Mouse (Mus musculus) cortical plate, adult 2 months (tissue): ENCODE data around the gene Olfr1395.

Source experiments
- CTCF ChIP-seq: fragments of 200-500 bp; IDR thresholded peaks from 2 replicates; pipeline ENCODE4 v1.5.1; 2011; ENCODE audit warnings: mild to moderate bottlenecking, control low read depth, low read length; ENCODE audit not compliant: insufficient read depth; ENCODE audit errors: extremely low read depth
- POLR2A ChIP-seq: fragments of 200-500 bp; IDR thresholded peaks from 2 replicates; pipeline ENCODE4 v1.6.1; 2011; ENCODE audit warnings: mild to moderate bottlenecking, low read length, control low read depth; ENCODE audit not compliant: insufficient read depth; ENCODE audit errors: extremely low read depth

DNA sequence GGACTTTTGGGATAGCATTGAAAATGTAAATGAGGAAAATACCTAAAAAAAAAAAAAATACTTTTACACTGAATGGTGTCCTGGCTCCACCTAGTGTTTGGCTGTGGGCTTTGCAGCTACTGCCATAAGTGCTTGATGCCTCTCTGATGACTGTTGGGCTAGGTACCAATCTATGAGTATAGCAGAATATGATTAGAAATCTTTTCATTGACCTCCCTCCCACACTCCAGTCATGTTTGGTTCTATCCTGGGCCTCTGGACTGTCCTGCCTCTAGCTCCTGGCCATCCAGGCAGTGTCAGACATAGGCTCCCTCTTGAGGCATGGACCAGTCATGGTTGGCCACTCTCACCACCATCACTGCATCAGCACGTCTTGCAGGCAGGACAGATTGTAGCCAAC lies 33.2 kb upstream of the Olfr1395 start:
- TF ChIP-seq CTCF (peak; percentile 64), POLR2A (no peak)
